Mouse (Mus musculus) neural tube, embryonic 15.5 days (tissue): ENCODE measurements at regions not wholly inside any gene's neighbourhood (a gene's known extent, or its start where the extent isn't known, plus 50 kb on each side); places are given as distances from the start of the nearest gene placed in this dataset.

Experiments used
- ATAC-seq: fragments of 200-750 bp; cut with Nextera tagmentation; 2 replicates; pipeline ENCODE4 v1.8.0; 2017; ENCODE audit warnings: mild to moderate bottlenecking, moderate TSS enrichment, moderate library complexity; ENCODE audit not compliant: low FRiP score
- H3K27ac ChIP-seq: fragments of 300-500 bp; sonication (generic); replicated peaks from 2 replicates; pipeline ENCODE4 v1.5.1; 2015; ENCODE audit warnings: mild to moderate bottlenecking, inconsistent platforms
- H3K27me3 ChIP-seq: fragments of 300-500 bp; sonication (generic); replicated peaks from 2 replicates; pipeline ENCODE4 v1.6.1; 2015; ENCODE audit warnings: inconsistent platforms
- H3K36me3 ChIP-seq: fragments of 300-500 bp; sonication (generic); 2 replicates; pipeline ENCODE4 v1.6.1; 2015; ENCODE audit warnings: inconsistent platforms
- H3K4me1 ChIP-seq: fragments of 300-500 bp; sonication (generic); 2 replicates; pipeline ENCODE4 v1.6.1; 2015; ENCODE audit warnings: inconsistent platforms
- H3K4me2 ChIP-seq: fragments of 300-500 bp; sonication (generic); 2 replicates; pipeline ENCODE4 v1.6.1; 2015; ENCODE audit warnings: inconsistent platforms, mild to moderate bottlenecking, moderate library complexity
- H3K4me3 ChIP-seq: fragments of 300-500 bp; sonication (generic); replicated peaks from 2 replicates; pipeline ENCODE4 v1.5.1; 2015; ENCODE audit warnings: mild to moderate bottlenecking, inconsistent platforms
- H3K9ac ChIP-seq: fragments of 300-500 bp; sonication (generic); replicated peaks from 2 replicates; pipeline ENCODE4 v1.6.1; 2015; ENCODE audit warnings: mild to moderate bottlenecking, inconsistent platforms
- H3K9me3 ChIP-seq: fragments of 300-500 bp; sonication (generic); replicated peaks from 2 replicates; pipeline ENCODE4 v1.6.1; 2016; ENCODE audit warnings: inconsistent platforms
- WGBS: fragments of 180-500 bp; shearing (Covaris S2); methylation state at CpG from one replicate; pipeline ENCODE4 v1.1.7; 2015; ENCODE audit warnings: mixed read lengths; 5-methylcytosine and 5-hydroxymethylcytosine counted together

GRCm38 (mm10) chr5:4495482-4495881 lies 262.4 kb downstream of the Fzd1 start:
- H3K27ac ChIP-seq, result peak overlapping the region; percentile 54
- no peaks in the 10 kb centered on the region for H3K27me3 ChIP-seq
- no peak overlapping the region for H3K9ac ChIP-seq
- H3K36me3 ChIP-seq, result no peaks in the 10 kb centered on the region
- peaks cover 23% of the 10 kb centered on the region for H3K4me1 ChIP-seq
- WGBS, result 38% methylated on average over 6 of the region's 6 CpGs
- H3K4me3 ChIP-seq, result no peak overlapping the region
- H3K9me3 ChIP-seq, result no peaks in the 10 kb centered on the region
- no peak overlapping the region for H3K4me2 ChIP-seq
- peak; percentile 82 for ATAC-seq

GRCm38 (mm10) chr5:4486391-4487132 lies 271.3 kb downstream of the Fzd1 start:
- no peak overlapping the region for H3K9ac ChIP-seq
- ATAC-seq, result peak; percentile 42
- no peaks in the 10 kb centered on the region for H3K36me3 ChIP-seq
- peaks cover 25% of the 10 kb centered on the region for H3K4me1 ChIP-seq
- WGBS, result 83% methylated on average over 4 of the region's 4 CpGs
- H3K9me3 ChIP-seq, result no peaks in the 10 kb centered on the region
- H3K27me3 ChIP-seq, result no peaks in the 10 kb centered on the region
- peak overlapping the region; percentile 56 for H3K27ac ChIP-seq
- H3K4me2 ChIP-seq, result no peak overlapping the region
- H3K4me3 ChIP-seq, result no peak overlapping the region

GRCm38 (mm10) chr5:4485542-4486390 lies 272.1 kb downstream of the Fzd1 start:
- H3K4me1 ChIP-seq, result peaks cover 25% of the 10 kb centered on the region
- H3K9ac ChIP-seq, result no peak overlapping the region
- H3K4me3 ChIP-seq, result no peak overlapping the region
- no peaks in the 10 kb centered on the region for H3K36me3 ChIP-seq
- H3K4me2 ChIP-seq, result no peak overlapping the region
- H3K27me3 ChIP-seq, result no peaks in the 10 kb centered on the region
- 30% methylated on average over 10 of the region's 10 CpGs for WGBS
- H3K9me3 ChIP-seq, result no peaks in the 10 kb centered on the region
- peak; percentile 69 for ATAC-seq
- H3K27ac ChIP-seq, result peak overlapping the region; percentile 56

- peaks cover 25% of the 10 kb centered on the region for H3K4me1 ChIP-seq
- H3K4me2 ChIP-seq, result peak overlapping the region; percentile 11; the same call in 1 of the 2 replicates
- WGBS, result 7% methylated on average over 6 of the region's 6 CpGs
- no peak overlapping the region for H3K4me3 ChIP-seq
- H3K9ac ChIP-seq, result no peak overlapping the region
- H3K9me3 ChIP-seq, result no peaks in the 10 kb centered on the region
- H3K36me3 ChIP-seq, result no peaks in the 10 kb centered on the region
- peak; percentile 56 for ATAC-seq
- peak overlapping the region; percentile 56 for H3K27ac ChIP-seq
- no peaks in the 10 kb centered on the region for H3K27me3 ChIP-seq
Measured at GRCm38 (mm10) chr5:4484780-4485179, 273.1 kb downstream of the Fzd1 start.

GRCm38 (mm10) chr5:4484151-4484550 lies 273.7 kb downstream of the Fzd1 start:
- H3K4me1 ChIP-seq, result peaks cover 25% of the 10 kb centered on the region
- H3K27me3 ChIP-seq, result no peaks in the 10 kb centered on the region
- 65% methylated on average over 1 of the region's 1 CpGs for WGBS
- peak; percentile 11; the same call in 1 of the 2 replicates for ATAC-seq
- H3K36me3 ChIP-seq, result no peaks in the 10 kb centered on the region
- no peak overlapping the region for H3K9ac ChIP-seq
- no peaks in the 10 kb centered on the region for H3K9me3 ChIP-seq
- H3K4me3 ChIP-seq, result no peak overlapping the region
- H3K4me2 ChIP-seq, result no peak overlapping the region
- H3K27ac ChIP-seq, result peak overlapping the region; percentile 56

GRCm38 (mm10) chr5:4474255-4474654 lies 282.1 kb downstream of the Mterf1b start:
- Histone ChIP-seq H3K4me2 (no peak overlapping the region), H3K4me1 (no peaks in the 10 kb centered on the region), H3K27ac (no peak overlapping the region), H3K9ac (no peak overlapping the region), H3K27me3 (no peaks in the 10 kb centered on the region), H3K4me3 (no peak overlapping the region), H3K36me3 (no peaks in the 10 kb centered on the region), H3K9me3 (no peaks in the 10 kb centered on the region)
- WGBS, result 92% methylated on average over 2 of the region's 2 CpGs
- ATAC-seq, result no peak
